Mouse (Mus musculus) cerebellum, adult 2 months (tissue): ENCODE results near the gene Art3. TPM values are rescaled to one million over a fixed set of nuclear protein-coding genes. Genes with fewer than 3 reads are reported as not detected.

Experiments
- DNase-seq, 2 experiments: peaks; one replicate each; pipeline ENCODE4 v3.0.0; 2021
- H3K27ac ChIP-seq: fragments of 200-500 bp; 2 replicates; pipeline ENCODE4 v1.5.1; 2012; ENCODE audit warnings: low read length, control low read depth, inconsistent platforms; ENCODE audit not compliant: insufficient read depth
- H3K27me3 ChIP-seq: fragments of 200-500 bp; 2 replicates; pipeline ENCODE4 v1.6.1; 2012; ENCODE audit warnings: inconsistent platforms, mild to moderate bottlenecking, low read length, moderate library complexity; ENCODE audit not compliant: control insufficient read depth, insufficient read depth
- H3K4me1 ChIP-seq: fragments of 200-500 bp; 2 replicates; pipeline ENCODE4 v1.6.1; 2011; ENCODE audit warnings: low read length; ENCODE audit not compliant: control insufficient read depth, insufficient read depth
- H3K4me3 ChIP-seq: fragments of 200-500 bp; replicated peaks from 2 replicates; pipeline ENCODE3; 2011; ENCODE audit warnings: mild to moderate bottlenecking, low read depth, low read length, control low read depth; ENCODE audit not compliant: insufficient read depth
- CTCF ChIP-seq: fragments of 200-500 bp; IDR thresholded peaks from 2 replicates; pipeline ENCODE4 v1.5.1; 2011; ENCODE audit warnings: low read depth, mild to moderate bottlenecking, control low read depth, low read length, moderate library complexity, borderline replicate concordance; ENCODE audit not compliant: insufficient read depth
- POLR2A ChIP-seq: fragments of 200-500 bp; IDR thresholded peaks from 2 replicates; pipeline ENCODE4 v1.6.1; 2011; ENCODE audit warnings: low read length, control low read depth, borderline replicate concordance; ENCODE audit not compliant: insufficient read depth
- WGBS: fragments of 180-500 bp; shearing (Covaris S2); methylation state at CpG from one replicate; pipeline ENCODE4 v1.1.7; 2018; 5-methylcytosine and 5-hydroxymethylcytosine counted together
- polyA plus RNA-seq: library from polyadenylated mRNA; depleted of rRNA; stranded (reverse); fragments of >200 nt; gene quantifications from 2 replicates; pipeline ENCODE4 v1.2.3, GENCODE M21; 2012

Gene Art3
- polyA plus RNA-seq, 1 experiment: 17.8 TPM

DNA sequence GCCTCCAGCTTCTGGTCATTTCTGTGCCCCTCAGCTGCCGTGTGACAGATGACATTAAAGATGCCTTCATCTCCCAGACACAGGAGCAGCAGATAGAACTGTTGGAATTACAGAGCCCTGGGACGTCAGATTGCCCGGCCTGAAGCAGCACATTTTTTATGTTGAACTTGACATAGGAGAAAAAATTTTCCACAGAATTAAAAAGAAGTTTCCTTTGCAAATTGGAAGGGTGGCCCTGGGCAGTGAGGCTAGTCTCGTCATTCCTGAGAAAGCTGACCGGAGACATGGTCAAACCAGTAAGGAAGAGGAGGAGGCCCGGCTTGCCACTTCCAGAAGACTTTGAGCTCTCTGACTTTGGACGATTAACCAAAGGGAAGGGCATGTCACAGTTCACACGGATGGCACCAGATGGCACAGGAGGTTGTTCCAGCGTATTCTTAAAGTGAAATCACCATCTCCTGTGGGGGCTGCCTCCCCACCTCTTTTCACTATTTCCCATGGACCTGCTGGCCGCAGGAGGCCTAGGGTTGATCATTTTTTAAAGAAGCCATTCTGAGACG lies 33.6 kb downstream of the Art3 start:
- Histone ChIP-seq H3K4me3 (no peak overlapping the region), H3K27me3 (no peaks in the 10 kb centered on the region), H3K27ac (no peak overlapping the region), H3K4me1 (peaks cover 16% of the 10 kb centered on the region; the same call in 1 of the 2 replicates)
- WGBS: 43% methylated on average over 11 of the region's 11 CpGs
- TF ChIP-seq POLR2A (no peak), CTCF (no peak)
- peak; percentile 61 to 72 for DNase-seq

DNA sequence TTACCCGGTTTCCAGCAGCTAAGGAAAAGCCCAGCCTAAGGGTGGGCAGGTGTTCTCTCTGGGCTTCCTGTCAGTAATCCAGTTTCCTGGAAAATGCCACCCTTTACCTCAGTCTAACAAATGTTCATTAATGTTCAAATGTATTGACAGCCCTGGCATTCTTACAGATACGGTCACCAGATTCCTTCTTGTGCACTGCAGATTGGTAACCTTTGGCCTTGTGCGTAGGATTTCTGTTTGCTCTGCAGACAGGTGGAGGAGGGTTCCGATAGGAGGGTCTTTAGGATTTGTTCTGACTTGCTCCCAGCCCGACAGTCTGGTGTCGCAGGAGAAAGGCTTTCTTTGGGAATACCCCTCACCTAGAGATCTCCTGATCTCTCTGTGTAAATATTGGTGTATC lies 34.9 kb downstream of the Art3 start:
- no peak for DNase-seq
- Histone ChIP-seq H3K4me1 (peaks cover 16% of the 10 kb centered on the region; the same call in 1 of the 2 replicates), H3K27me3 (no peaks in the 10 kb centered on the region), H3K27ac (no peak overlapping the region), H3K4me3 (no peak overlapping the region)
- TF ChIP-seq CTCF: no peak
- TF ChIP-seq POLR2A: no peak
- WGBS: 90% methylated on average over 6 of the region's 6 CpGs

DNA sequence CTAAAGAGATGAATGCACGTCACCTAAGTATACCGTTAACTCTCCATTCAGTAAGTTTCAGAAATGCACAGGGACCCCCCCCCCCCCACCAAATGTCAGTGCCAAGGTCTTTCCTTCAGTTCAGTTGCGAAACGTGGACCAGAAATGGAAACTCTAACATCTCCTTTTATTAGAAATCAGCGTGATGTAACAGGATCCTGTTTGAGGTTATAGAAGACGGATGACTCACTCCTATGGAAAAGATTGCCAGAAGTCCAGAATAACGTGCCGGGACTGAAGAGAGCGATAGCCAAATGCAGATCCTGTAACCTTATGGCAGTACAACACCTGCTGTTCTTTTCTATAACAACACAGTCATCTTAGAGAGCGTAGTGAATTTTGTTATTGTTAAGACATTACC lies 36.8 kb downstream of the Art3 start:
- H3K27ac ChIP-seq: no peak overlapping the region
- H3K4me3 ChIP-seq: no peak overlapping the region
- TF ChIP-seq POLR2A: no peak
- TF ChIP-seq CTCF: no peak
- peak; percentile 55 to 90 for DNase-seq
- 16% methylated on average over 10 of the region's 10 CpGs for WGBS
- peaks cover 16% of the 10 kb centered on the region; the same call in 1 of the 2 replicates for H3K4me1 ChIP-seq
- H3K27me3 ChIP-seq: no peaks in the 10 kb centered on the region

DNA sequence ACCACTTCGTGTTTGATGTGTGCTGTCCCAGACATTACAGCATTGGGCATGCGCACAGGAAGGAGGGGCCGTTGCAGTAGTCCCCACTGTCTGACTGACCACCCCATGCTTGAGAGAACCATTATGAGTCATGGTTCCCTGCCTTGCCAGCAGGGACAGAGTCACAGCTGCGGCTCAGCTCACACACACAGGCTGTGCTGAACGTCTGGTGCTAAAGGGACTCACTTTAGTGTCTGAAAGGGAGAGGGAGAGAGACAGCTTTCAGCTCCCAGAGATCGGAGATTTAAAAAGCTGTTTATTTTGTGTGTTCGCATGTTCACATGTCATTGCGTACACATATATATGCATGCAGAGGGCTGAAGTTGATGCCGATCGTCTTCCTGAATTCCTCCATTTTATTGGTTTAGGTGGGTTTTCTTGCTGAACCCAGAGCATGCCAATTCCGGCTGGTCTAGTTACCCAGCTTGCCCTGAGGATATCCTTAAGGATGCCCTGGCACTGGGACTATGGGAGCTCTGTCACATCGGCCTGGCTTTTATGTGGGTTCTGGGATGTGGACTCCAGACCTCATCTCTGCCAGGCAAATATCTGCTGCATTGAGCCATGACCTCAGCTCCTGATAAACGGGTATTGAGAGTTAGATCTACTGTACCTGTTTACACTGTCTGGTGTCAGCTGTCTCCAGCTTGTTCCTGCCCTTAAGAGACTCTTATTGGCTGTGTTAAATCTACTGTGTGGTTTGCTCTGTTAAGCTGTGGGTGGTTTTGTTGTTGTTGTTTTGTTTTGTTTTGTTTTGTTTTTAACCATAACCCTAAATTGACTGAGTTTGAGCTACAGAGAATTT lies 37.7 kb downstream of the Art3 start:
- Histone ChIP-seq H3K4me3 (peak overlapping the region; percentile 38), H3K4me1 (peaks cover 16% of the 10 kb centered on the region; the same call in 1 of the 2 replicates), H3K27ac (peak overlapping the region; percentile 4; the same call in 1 of the 2 replicates), H3K27me3 (no peaks in the 10 kb centered on the region)
- peak; percentile 73 to 87 for DNase-seq
- TF ChIP-seq POLR2A (peak; percentile 39; the same call in 1 of the 2 replicates), CTCF (no peak)
- 19% methylated on average over 13 of the region's 13 CpGs for WGBS

DNA sequence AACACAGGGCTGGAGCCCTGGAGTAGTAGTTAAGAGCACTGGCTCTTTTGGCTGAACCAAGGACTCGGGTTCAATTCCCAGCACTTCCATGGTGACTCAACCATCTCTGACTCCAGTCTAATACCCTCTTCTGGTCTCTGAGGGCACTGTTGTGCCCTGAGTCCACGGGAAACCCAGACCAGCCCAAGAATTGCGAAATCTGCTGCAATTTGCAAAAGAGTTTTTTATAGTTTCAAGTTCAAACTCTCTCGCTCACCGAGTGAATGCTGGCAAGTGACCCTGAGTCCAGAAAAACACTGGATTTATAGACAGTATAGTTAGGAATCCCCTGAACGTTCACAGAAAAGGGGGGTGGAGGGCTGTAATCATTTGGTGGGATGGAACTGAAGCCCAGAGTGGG lies 38.8 kb downstream of the Art3 start:
- H3K4me1 ChIP-seq: peaks cover 16% of the 10 kb centered on the region; the same call in 1 of the 2 replicates
- no peak for DNase-seq
- H3K4me3 ChIP-seq: no peak overlapping the region
- H3K27ac ChIP-seq: no peak overlapping the region
- no peaks in the 10 kb centered on the region for H3K27me3 ChIP-seq
- no peak for TF ChIP-seq POLR2A
- TF ChIP-seq CTCF: no peak
- 88% methylated on average over 6 of the region's 6 CpGs for WGBS

DNA sequence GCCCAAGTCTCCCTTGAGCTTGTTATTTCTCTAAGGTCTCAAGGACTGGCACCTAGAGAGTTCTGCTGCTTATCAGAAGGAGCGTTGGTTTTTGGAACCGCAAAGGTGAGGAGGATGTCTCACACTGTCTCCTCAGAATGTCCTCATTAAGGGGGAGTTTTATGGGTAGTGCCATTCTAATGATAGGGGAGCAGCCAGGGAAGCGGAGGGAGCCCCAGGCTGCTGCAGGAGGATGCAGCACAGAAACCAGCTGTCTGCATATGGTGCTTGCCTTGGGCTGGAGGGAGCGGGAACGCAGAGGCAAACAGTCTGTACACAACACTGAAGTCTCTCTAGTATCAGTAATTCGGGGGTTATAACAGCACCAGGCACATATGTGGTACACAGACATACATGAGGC lies 39.3 kb downstream of the Art3 start:
- H3K27me3 ChIP-seq: no peaks in the 10 kb centered on the region
- TF ChIP-seq POLR2A: no peak
- TF ChIP-seq CTCF: no peak
- no peak overlapping the region for H3K27ac ChIP-seq
- H3K4me3 ChIP-seq: no peak overlapping the region
- no peak for DNase-seq
- peaks cover 16% of the 10 kb centered on the region; the same call in 1 of the 2 replicates for H3K4me1 ChIP-seq
- WGBS: 88% methylated on average over 6 of the region's 6 CpGs

DNA sequence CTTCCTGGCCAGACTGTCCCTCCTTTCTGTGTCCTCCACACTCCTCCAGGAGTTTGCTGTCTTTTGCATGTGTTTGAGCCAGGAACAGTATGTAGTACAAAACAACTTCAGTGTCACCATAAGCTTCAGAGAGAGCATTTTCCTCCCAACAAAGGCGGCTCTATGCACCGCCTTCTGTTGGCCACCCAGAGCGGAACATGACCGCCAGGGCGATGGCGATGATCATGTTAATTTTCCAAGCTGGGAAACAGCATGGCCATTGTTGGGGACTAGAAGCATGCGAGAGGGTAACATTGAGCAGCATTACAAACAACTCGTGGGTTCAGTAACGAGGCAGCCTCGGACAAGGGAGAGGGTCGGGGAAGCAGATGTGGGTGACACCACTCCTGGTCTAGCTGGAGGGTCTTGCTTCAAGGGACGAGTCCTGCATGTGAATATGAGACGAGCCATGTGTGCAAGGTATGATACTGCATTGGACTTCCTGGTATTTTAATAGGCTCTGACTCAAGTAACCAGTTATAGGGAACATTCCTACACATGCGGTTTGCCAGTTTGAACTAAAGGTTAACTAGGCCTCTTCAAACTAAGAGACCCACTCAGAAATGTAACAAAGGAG lies 39.8 kb downstream of the Art3 start:
- DNase-seq: no peak
- 75% methylated on average over 14 of the region's 14 CpGs for WGBS

More for the DNA sequence above, 39.8 kb downstream of the Art3 start:
- H3K4me3 ChIP-seq: no peak overlapping the region
- TF ChIP-seq CTCF (no peak), POLR2A (no peak)
- no peaks in the 10 kb centered on the region for H3K27me3 ChIP-seq
- no peak overlapping the region for H3K27ac ChIP-seq
- H3K4me1 ChIP-seq: peaks cover 16% of the 10 kb centered on the region; the same call in 1 of the 2 replicates
